Mouse (Mus musculus) CH12.LX (cell line): ENCODE results near the gene Zfp819. TPM values are rescaled to one million over a fixed set of nuclear protein-coding genes. Genes with fewer than 3 reads are reported as not detected.
"Not testable (repeated sequence)": the region's sequence is repeated elsewhere in the genome, so short reads cannot be mapped to it uniquely, and the experiment has no call there.

Experiments used
- DNase-seq: peaks from one replicate; pipeline ENCODE4 v3.0.0-alpha.2; 2013; ENCODE audit errors: extremely low read depth
- H3K27ac ChIP-seq: 2 replicates; pipeline ENCODE4 v1.5.1; 2012; ENCODE audit warnings: low read depth, mild to moderate bottlenecking, control low read depth, moderate library complexity; ENCODE audit not compliant: insufficient read depth
- H3K27me3 ChIP-seq: replicated peaks from 2 replicates; pipeline ENCODE3; 2012; ENCODE audit warnings: inconsistent platforms
- H3K36me3 ChIP-seq, 2 experiments: replicated peaks in 1 of 2; 2 replicates each; pipeline versions ENCODE3 to v1.6.1; 2012; ENCODE audit warnings: inconsistent platforms in 1 of 2, low read length in 1 of 2, mild to moderate bottlenecking in 1 of 2, mixed read lengths in 1 of 2, moderate library complexity in 1 of 2; ENCODE audit not compliant: control insufficient read depth in 1 of 2, insufficient read depth in 1 of 2
- H3K4me1 ChIP-seq, 2 experiments: 2 replicates each; pipeline ENCODE4 v1.6.1; 2012; ENCODE audit warnings: inconsistent platforms in 1 of 2, moderate library complexity in 1 of 2; ENCODE audit not compliant: insufficient read depth in 2 of 2, control insufficient read depth in 1 of 2
- H3K4me2 ChIP-seq: 2 replicates; pipeline ENCODE4 v1.6.1; 2012; ENCODE audit warnings: low read depth, mild to moderate bottlenecking, control low read depth; ENCODE audit not compliant: poor library complexity, insufficient read depth, severe bottlenecking
- H3K4me3 ChIP-seq, 3 experiments: fragments of 150-350 bp in 1 of 3; sonication (generic) in 1 of 3; replicated peaks in 1 of 3; 2 replicates each; pipeline versions ENCODE3 to v1.5.1; 2011 to 2012; ENCODE audit warnings: low read depth in 2 of 3, low read length in 2 of 3, mild to moderate bottlenecking in 2 of 3, moderate library complexity in 2 of 3, control low read depth in 1 of 3, improper control_type of control experiment in 1 of 3, inconsistent platforms in 1 of 3, mixed read lengths in 1 of 3; ENCODE audit not compliant: poor library complexity in 1 of 3
- H3K79me2 ChIP-seq: replicated peaks from 2 replicates; pipeline ENCODE4 v1.6.1; 2012; ENCODE audit warnings: mild to moderate bottlenecking, moderate library complexity; ENCODE audit not compliant: control insufficient read depth, poor library complexity, insufficient read depth, severe bottlenecking; ENCODE audit errors: extremely low read depth
- H3K9ac ChIP-seq: 2 replicates; pipeline ENCODE4 v1.6.1; 2012; ENCODE audit warnings: low read depth, mild to moderate bottlenecking, control low read depth, moderate library complexity; ENCODE audit not compliant: insufficient read depth
- H3K9me3 ChIP-seq: replicated peaks from 2 replicates; pipeline ENCODE3; 2012; ENCODE audit warnings: low read length, inconsistent platforms, mixed read lengths
- BHLHE40 ChIP-seq: IDR thresholded peaks from 2 replicates; pipeline ENCODE4 v1.6.1; 2011; ENCODE audit warnings: mild to moderate bottlenecking, low read depth, low read length, improper control_type of control experiment
- CTCF ChIP-seq, 2 experiments: IDR thresholded peaks in 1 of 2; conservative IDR thresholded peaks in 1 of 2; 2 replicates each; pipeline ENCODE4 v1.5.1; 2011 to 2012; ENCODE audit warnings: low read depth in 2 of 2, low read length in 2 of 2, improper control_type of control experiment in 1 of 2, inconsistent platforms in 1 of 2, mild to moderate bottlenecking in 1 of 2, moderate library complexity in 1 of 2
- EP300 ChIP-seq: IDR thresholded peaks from 2 replicates; pipeline ENCODE4 v1.6.1; 2011; ENCODE audit warnings: low read length, improper control_type of control experiment
- GABPA ChIP-seq: IDR thresholded peaks from 2 replicates; pipeline ENCODE4 v1.6.1; 2012; ENCODE audit warnings: low read depth, low read length, improper control_type of control experiment, inconsistent platforms; ENCODE audit not compliant: insufficient replicate concordance
- KAT2A ChIP-seq: IDR thresholded peaks from 2 replicates; pipeline ENCODE4 v1.6.1; 2012; ENCODE audit warnings: low read length, improper control_type of control experiment, inconsistent platforms; ENCODE audit not compliant: insufficient replicate concordance
- MAZ ChIP-seq: IDR thresholded peaks from 2 replicates; pipeline ENCODE4 v1.6.1; 2012; ENCODE audit warnings: low read depth, mild to moderate bottlenecking, inconsistent platforms, low read length, improper control_type of control experiment, moderate library complexity
- MYC ChIP-seq: IDR thresholded peaks from 2 replicates; pipeline ENCODE4 v1.6.1; 2011; ENCODE audit warnings: low read depth, mild to moderate bottlenecking, improper control_type of control experiment, low read length
- NRF1 ChIP-seq: IDR thresholded peaks from 2 replicates; pipeline ENCODE4 v1.6.1; 2014; ENCODE audit warnings: low read depth, mild to moderate bottlenecking, inconsistent platforms, low read length, improper control_type of control experiment, moderate library complexity
- POLR2AphosphoS2 ChIP-seq: IDR thresholded peaks from 2 replicates; pipeline ENCODE4 v1.6.1; 2011; ENCODE audit warnings: low read depth, low read length, improper control_type of control experiment
- SIN3A ChIP-seq: IDR thresholded peaks from 2 replicates; pipeline ENCODE4 v1.6.1; 2012; ENCODE audit warnings: low read length, improper control_type of control experiment, inconsistent platforms
- SMC3 ChIP-seq: IDR thresholded peaks from 2 replicates; pipeline ENCODE4 v1.6.1; 2011; ENCODE audit warnings: low read depth, low read length, improper control_type of control experiment
- TBP ChIP-seq: conservative IDR thresholded peaks from 2 replicates; pipeline ENCODE4 v1.6.1; 2011; ENCODE audit warnings: low read depth, low read length, improper control_type of control experiment
- TCF12 ChIP-seq: IDR thresholded peaks from 2 replicates; pipeline ENCODE4 v1.6.1; 2014; ENCODE audit warnings: low read depth, mild to moderate bottlenecking, inconsistent platforms, low read length, improper control_type of control experiment
- UBTF ChIP-seq: IDR thresholded peaks from 2 replicates; pipeline ENCODE4 v1.6.1; 2012; ENCODE audit warnings: low read depth, mild to moderate bottlenecking, inconsistent platforms, low read length, improper control_type of control experiment, moderate library complexity
- USF1 ChIP-seq: IDR thresholded peaks from 2 replicates; pipeline ENCODE4 v1.6.1; 2014; ENCODE audit warnings: low read depth, mild to moderate bottlenecking, inconsistent platforms, low read length, improper control_type of control experiment
- ZC3H11A ChIP-seq: IDR thresholded peaks from 2 replicates; pipeline ENCODE4 v1.6.1; 2012; ENCODE audit warnings: low read depth, mild to moderate bottlenecking, inconsistent platforms, low read length, improper control_type of control experiment
- dilution Hi-C: fragments of 300-500 bp; cut with MboI; formaldehyde crosslinking; loops from 2 replicates; pipeline ENCODE4 v1.14.3; 2020; ENCODE audit warnings: low sequenced_read_pairs; ENCODE audit not compliant: extremely low pct_unique_long_range_greater_than_20kb, extremely low pct_ligation_motif_present
- in situ Hi-C: fragments of 300-500 bp; cut with MboI; formaldehyde crosslinking; loops from 3 replicates; pipeline ENCODE4 v1.14.3; 2019; ENCODE audit warnings: low sequenced_read_pairs, low pct_ligation_motif_present, low pct_unique_long_range_greater_than_20kb, mixed read lengths
- polyA plus RNA-seq: library from polyadenylated mRNA; unstranded; fragments of >175 nt; gene quantifications from 2 replicates; pipeline ENCODE4 v1.2.1, GENCODE M21; 2012; ENCODE audit warnings: low read depth; ENCODE audit not compliant: insufficient read length
- total RNA-seq, 2 experiments: library from RNA; depleted of rRNA; stranded (reverse); fragments of 300-350 nt in 1 of 2; fragments of >200 nt in 1 of 2; gene quantifications; 2 replicates each; pipeline ENCODE4 v1.2.3; 2012 to 2014

The Zfp819 gene
- total and polyA plus RNA-seq, 3 experiments: not detected

GRCm38 (mm10) chr7:43656232-43656631, 49.3 kb downstream of the Zfp819 start:
- H3K27me3 ChIP-seq: no peaks in the 10 kb centered on the region
- H3K4me1 ChIP-seq: peaks cover 0 to 4% of the 10 kb centered on the region in 2 experiments; a peak in 1 of 4 replicates
- H3K36me3 ChIP-seq: no peaks in the 10 kb centered on the region
- dilution Hi-C loops: no loop called here
- no peak for TF ChIP-seq TBP
- TF ChIP-seq USF1: no peak
- no peak for TF ChIP-seq KAT2A
- TF ChIP-seq SIN3A: no peak
- no peak for TF ChIP-seq TCF12
- TF ChIP-seq UBTF: no peak
- TF ChIP-seq BHLHE40: no peak
- TF ChIP-seq SMC3: no peak
- H3K9ac ChIP-seq: no peak overlapping the region
- in situ Hi-C loops: no loop called here
- no peak overlapping the region for H3K27ac ChIP-seq
- H3K9me3 ChIP-seq: peaks cover under 1% of the 10 kb centered on the region
- no peak overlapping the region for H3K4me3 ChIP-seq
- no peaks in the 10 kb centered on the region for H3K79me2 ChIP-seq
- DNase-seq: no peak
- H3K4me2 ChIP-seq: no peak overlapping the region

- in situ Hi-C loops: no loop called here
- no peaks in the 10 kb centered on the region for H3K9me3 ChIP-seq
- H3K79me2 ChIP-seq: no peaks in the 10 kb centered on the region
- no peaks in the 10 kb centered on the region for H3K27me3 ChIP-seq
- no peak for TF ChIP-seq TBP
- TF ChIP-seq MYC: no peak
- TF ChIP-seq UBTF: no peak
- TF ChIP-seq USF1: no peak
- no peak for TF ChIP-seq CTCF (conservative IDR thresholded peaks at IDR 0.05 in 1 of 2, IDR thresholded peaks at IDR 0.05 in 1 of 2; ENCODE audit: low read depth in 2 of 2, low read length in 2 of 2)
- no peak for TF ChIP-seq KAT2A
- TF ChIP-seq NRF1: no peak
- TF ChIP-seq BHLHE40: no peak
- no peak for TF ChIP-seq SMC3
- no peak for TF ChIP-seq MAZ
- no peak for TF ChIP-seq EP300
- no peak for TF ChIP-seq ZC3H11A
- TF ChIP-seq GABPA: no peak
- no peak within 1 kb of the TSS for H3K4me3 ChIP-seq
- H3K36me3 ChIP-seq: no peaks in the 10 kb centered on the region
- no peak within 1 kb of the TSS for H3K4me2 ChIP-seq
- DNase-seq: no peak
- no peaks in the 10 kb centered on the region for H3K4me1 ChIP-seq
- no peak within 1 kb of the TSS for H3K9ac ChIP-seq
- dilution Hi-C loops: no loop called here
- no peak within 1 kb of the TSS for H3K27ac ChIP-seq
Observed at GRCm38 (mm10) chr7:43660002-43660401, 53.0 kb downstream of the Zfp819 start, which contains the start of gene Siglece. Gene Siglece (minus strand): TSS chr7:43660161.

- Histone ChIP-seq H3K4me2 (no peak overlapping the region), H3K27me3 (no peaks in the 10 kb centered on the region)
- dilution Hi-C loops: no loop called here
Observed at GRCm38 (mm10) chr7:43662804-43663203, 55.8 kb downstream of the Zfp819 start.

GRCm38 (mm10) chr7:43667221-43667620, 60.3 kb downstream of the Zfp819 start:
- H3K27ac ChIP-seq, in situ Hi-C loops: not testable (repeated sequence)

More at GRCm38 (mm10) chr7:43662804-43663203, 55.8 kb downstream of the Zfp819 start:
- H3K36me3 ChIP-seq: no peaks in the 10 kb centered on the region
- H3K4me1 ChIP-seq: peaks cover 0 to 1% of the 10 kb centered on the region in 2 experiments; a peak in 1 of 4 replicates
- DNase-seq: no peak
- H3K4me3 ChIP-seq: no peak overlapping the region
- in situ Hi-C loops: no loop called here
- H3K9me3 ChIP-seq: no peaks in the 10 kb centered on the region
- H3K27ac ChIP-seq: no peak overlapping the region
- TF ChIP-seq BHLHE40: no peak
- no peak for TF ChIP-seq POLR2AphosphoS2
- H3K9ac ChIP-seq: no peak overlapping the region
- no peaks in the 10 kb centered on the region for H3K79me2 ChIP-seq

More at GRCm38 (mm10) chr7:43667221-43667620, 60.3 kb downstream of the Zfp819 start:
- H3K36me3 ChIP-seq, H3K27me3 ChIP-seq, DNase-seq, H3K4me2 ChIP-seq, H3K9me3 ChIP-seq, H3K9ac ChIP-seq, H3K4me3 ChIP-seq, H3K79me2 ChIP-seq, dilution Hi-C loops: not testable (repeated sequence)
- peaks cover 21 to 32% of the 10 kb centered on the region in 2 experiments; a peak in 3 of 4 replicates for H3K4me1 ChIP-seq
